Mouse (Mus musculus) layer of hippocampus, adult 18-20 months (tissue): ENCODE measurements around the gene Vax2. TPM values are rescaled to one million over a fixed set of nuclear protein-coding genes. Genes with fewer than 3 reads are reported as not detected.

ENCODE experiments used
- DNase-seq, 2 experiments: peaks; one replicate each; pipeline ENCODE4 v3.0.0; 2022; ENCODE audit warnings: low spot score in 2 of 2
- total RNA-seq, 2 experiments: library from RNA; stranded (reverse); gene quantifications; 2 replicates each; pipeline ENCODE4 v1.2.3; 2021

Vax2 gene
- total RNA-seq, 2 experiments from 2014 or later = not detected

- DNase-seq = peak in 1 of 2 experiments; percentile 57
These were observed 39.2 kb downstream of the Vax2 start for GRCm38 (mm10) chr6:83750171-83750684.

GRCm38 (mm10) chr6:83756051-83756450 lies 45.0 kb downstream of the Vax2 start:
- DNase-seq = no peak

- no peak for DNase-seq
These were observed 51.3 kb downstream of the Vax2 start, which contains the start of gene Ankrd53 for GRCm38 (mm10) chr6:83762344-83762743. Gene Ankrd53 (plus strand): TSS chr6:83762644.

GRCm38 (mm10) chr6:83762880-83763431 lies 51.9 kb downstream of the Vax2 start:
- DNase-seq = no peak

GRCm38 (mm10) chr6:83766982-83767381 lies 55.9 kb downstream of the Vax2 start:
- DNase-seq = no peak

- no peak for DNase-seq
These were observed 57.4 kb downstream of the Vax2 start for GRCm38 (mm10) chr6:83768485-83768884.

GRCm38 (mm10) chr6:83774126-83774525 lies 63.1 kb downstream of the Vax2 start:
- DNase-seq = no peak

GRCm38 (mm10) chr6:83774781-83775563 lies 63.9 kb downstream of the Vax2 start:
- no peak for DNase-seq

- peak; percentile 90 to 93 for DNase-seq
These were observed 64.7 kb downstream of the Vax2 start, which contains the start of gene Tex261 for GRCm38 (mm10) chr6:83775638-83776293. Gene Tex261 (minus strand): TSS chr6:83775813.

GRCm38 (mm10) chr6:83778306-83778705 lies 67.2 kb downstream of the Vax2 start:
- DNase-seq = no peak

- peak in 1 of 2 experiments; percentile 64 for DNase-seq
These were observed 68.0 kb downstream of the Vax2 start for GRCm38 (mm10) chr6:83779026-83779425.

GRCm38 (mm10) chr6:83786426-83786825 lies 75.4 kb downstream of the Vax2 start:
- DNase-seq = no peak

Other genes starting within 250 kb of the Vax2 start
- 10 to 100 TPM; 28.2 to 33.3 TPM for gene Dguok, start 204.3 kb upstream of the Vax2 start, total RNA-seq
- not detected for gene Actg2, start 175.0 kb upstream of the Vax2 start, total RNA-seq
- 10 to 100 TPM; 35.4 to 36.4 TPM for gene Stambp, start 138.5 kb upstream of the Vax2 start, total RNA-seq
- not detected for gene Clec4f, start 55.1 kb upstream of the Vax2 start, total RNA-seq
- gene Cd207, start 33.4 kb upstream of the Vax2 start, total RNA-seq = not detected
- under 1 TPM; 0.20 to 0.37 TPM for gene Atp6v1b1, start 31.7 kb downstream of the Vax2 start, total RNA-seq
- not detected for gene Ankrd53, start 51.4 kb downstream of the Vax2 start, total RNA-seq
- gene Tex261, start 64.5 kb downstream of the Vax2 start, total RNA-seq = 10 to 100 TPM; 46.8 to 49.1 TPM
- gene Nagk, start 83.7 kb downstream of the Vax2 start, total RNA-seq = 10 to 100 TPM; 46.1 to 51.0 TPM
- 10 to 100 TPM; 62.2 to 64.0 TPM for gene Paip2b, start 120.5 kb downstream of the Vax2 start, total RNA-seq
- gene Zfp638, start 155.8 kb downstream of the Vax2 start, total RNA-seq = 100 to 1,000 TPM; 134 to 139 TPM